Mouse (Mus musculus) neutrophil, adult 65 days (primary cell): ENCODE measurements around the gene Ehd1. TPM values are rescaled to one million over a fixed set of nuclear protein-coding genes. Genes with fewer than 3 reads are reported as not detected.

Experiments
- total RNA-seq: library from RNA; stranded (reverse); gene quantifications from 2 replicates; pipeline ENCODE4 v1.2.4, GENCODE M21; 2023

Gene Ehd1
- total RNA-seq: 324 and 384 TPM in 2 replicates

DNA sequence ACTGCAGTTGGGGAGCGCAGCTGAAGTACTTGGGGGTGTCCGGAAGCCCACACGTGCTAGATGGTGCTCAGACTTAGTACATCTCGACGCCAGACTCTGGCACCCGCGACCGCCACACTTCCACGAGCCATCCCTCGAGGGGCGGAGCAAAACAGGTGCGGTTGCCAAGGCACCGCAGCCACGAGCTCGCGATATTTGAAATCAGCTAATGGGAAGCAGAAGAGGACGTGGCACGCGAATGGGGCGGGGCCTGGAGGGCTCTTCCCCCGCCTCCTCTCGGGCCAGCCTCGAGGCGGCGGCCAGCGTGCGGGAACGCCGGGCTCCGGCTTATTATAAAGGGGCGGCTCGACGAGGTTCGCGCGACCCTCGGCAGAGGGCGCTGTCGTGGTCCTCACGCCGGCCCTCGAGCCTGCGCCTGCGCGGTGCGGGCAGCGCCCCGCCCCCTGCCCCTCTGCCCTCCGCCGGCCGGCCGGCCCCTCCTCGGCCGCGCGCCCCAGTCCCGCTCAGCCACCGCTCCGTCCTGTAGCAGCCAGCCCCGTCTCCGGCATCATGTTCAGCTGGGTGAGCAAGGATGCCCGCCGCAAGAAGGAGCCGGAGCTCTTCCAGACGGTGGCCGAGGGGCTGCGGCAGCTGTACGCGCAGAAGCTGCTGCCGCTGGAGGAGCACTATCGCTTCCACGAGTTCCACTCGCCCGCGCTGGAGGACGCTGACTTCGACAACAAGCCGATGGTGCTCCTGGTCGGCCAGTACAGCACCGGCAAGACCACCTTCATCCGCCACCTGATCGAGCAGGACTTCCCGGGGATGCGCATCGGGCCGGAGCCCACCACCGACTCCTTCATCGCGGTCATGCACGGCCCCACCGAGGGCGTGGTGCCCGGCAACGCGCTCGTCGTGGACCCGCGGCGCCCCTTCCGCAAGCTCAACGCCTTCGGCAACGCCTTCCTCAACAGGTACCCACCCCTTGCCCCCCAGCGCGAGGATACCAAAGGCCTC lies at the start of gene Ehd1:
Gene Ehd1, plus strand, starts transcription at position 300 of the 996 bp plus-strand sequence.

DNA sequence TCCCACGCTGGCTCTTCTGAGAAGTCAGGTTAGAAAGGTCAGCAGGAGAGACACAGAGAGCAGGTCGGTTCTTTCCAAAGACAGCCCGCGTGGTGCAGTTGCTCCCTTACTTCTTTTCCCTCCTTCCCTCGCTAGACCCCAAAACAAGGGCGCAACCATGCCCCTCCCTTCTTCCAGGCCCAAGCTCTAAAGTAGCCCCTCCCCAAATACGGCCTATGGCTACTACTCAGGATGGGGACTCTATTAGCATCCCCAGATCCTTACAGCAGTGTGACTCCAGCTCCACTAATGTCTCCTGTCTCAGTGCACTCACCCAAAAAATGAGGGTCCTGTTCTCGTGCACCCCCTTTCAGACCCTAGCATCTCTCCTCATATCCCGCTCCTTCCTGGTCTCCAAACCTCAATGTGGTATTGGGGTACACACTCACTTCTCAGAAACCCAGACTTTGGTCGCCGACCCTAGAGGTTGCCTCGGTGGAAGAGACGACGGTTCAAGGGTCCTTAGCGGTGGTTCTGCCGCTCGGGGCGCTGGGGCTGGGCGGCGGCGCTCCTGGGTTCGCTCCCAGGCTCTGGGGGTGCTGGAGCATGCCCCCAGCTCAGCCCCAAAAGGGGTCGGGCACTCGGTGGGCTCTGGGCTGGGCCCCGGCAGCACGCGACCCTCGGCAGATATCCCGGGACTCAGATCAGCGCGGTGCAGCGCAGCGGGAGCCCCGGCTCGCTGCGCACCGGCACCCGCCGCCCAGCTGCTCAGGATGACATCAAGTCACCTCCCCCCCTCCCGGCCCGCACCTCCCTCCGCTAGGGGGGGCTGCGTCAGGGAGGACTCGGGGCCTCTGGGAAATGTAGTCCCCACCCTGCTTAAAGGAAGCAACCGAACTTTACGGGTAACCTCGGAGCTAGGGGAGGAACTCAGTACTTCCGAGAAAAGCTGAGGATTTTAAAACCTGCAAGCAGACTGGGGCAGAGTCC lies 41.2 kb upstream of the Ehd1 start, which contains the start of gene Ppp2r5b:
Gene Ppp2r5b, minus strand, starts transcription at position 789 of the 969 bp plus-strand sequence.

DNA sequence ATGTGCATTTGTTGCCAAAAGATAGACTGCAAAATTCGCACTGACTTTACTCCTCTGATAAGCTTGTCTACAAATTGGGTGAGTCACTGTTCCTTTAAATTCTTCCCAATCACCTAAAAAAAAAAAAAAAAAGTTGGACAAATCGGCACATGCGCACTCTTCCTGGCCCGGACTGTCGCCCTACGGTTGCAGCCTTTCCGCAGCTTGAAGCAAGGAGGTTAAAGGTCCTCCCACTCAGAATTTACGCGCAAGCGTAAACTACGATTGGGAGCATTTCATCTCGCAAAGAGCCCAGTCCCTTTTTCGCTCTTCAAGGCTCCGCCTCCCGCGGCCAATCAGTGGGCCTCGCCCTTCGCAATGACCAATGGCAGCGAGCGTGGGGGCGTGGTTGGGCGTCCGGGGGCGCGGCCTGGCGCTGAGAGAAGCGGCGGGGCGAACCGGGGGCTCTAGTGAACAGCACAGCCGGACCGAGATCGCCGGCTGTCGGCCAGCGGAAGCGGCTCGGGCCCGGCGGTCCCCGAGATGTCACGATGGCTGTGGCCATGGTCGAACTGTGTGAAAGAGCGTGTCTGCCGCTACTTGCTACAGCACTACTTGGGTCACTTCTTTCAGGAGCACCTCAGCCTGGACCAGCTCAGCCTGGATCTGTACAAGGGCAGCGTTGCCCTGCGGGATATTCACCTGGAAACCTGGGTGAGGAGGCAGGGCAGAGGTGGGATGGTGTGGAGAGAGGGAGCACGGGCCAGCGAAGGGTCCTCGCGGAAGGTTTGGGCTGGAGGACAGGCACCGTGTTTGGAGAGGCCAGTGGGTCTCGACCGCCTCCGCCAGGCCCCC lies 35.0 kb upstream of the Ehd1 start, which contains the start of gene Atg2a:
Gene Atg2a, plus strand, starts transcription at position 395 of the 834 bp plus-strand sequence.

DNA sequence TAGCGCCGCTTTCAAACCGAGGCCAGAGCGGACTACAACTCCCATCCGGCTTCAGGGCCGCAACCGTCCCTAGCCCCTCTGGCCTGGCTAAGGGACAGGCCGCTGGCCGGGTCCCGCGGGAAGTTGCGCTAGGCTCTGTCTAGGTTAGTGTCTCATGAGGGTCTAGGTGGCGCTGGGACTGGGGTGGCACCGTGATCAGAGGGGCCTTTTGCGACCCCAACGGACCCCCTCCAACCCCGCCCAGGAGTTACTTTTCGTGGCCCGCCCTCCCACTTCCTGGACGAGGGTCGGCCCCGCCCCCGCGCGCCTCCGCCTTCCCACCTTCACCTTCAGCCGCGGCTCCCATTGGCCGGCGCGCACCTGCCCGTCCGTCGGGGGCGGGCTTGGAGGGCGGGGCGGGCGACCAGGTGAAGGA lies 29.6 kb downstream of the Ehd1 start, which contains the start of gene Cdc42bpg:
Gene Cdc42bpg, plus strand, starts transcription at position 320 of the 415 bp plus-strand sequence.

DNA sequence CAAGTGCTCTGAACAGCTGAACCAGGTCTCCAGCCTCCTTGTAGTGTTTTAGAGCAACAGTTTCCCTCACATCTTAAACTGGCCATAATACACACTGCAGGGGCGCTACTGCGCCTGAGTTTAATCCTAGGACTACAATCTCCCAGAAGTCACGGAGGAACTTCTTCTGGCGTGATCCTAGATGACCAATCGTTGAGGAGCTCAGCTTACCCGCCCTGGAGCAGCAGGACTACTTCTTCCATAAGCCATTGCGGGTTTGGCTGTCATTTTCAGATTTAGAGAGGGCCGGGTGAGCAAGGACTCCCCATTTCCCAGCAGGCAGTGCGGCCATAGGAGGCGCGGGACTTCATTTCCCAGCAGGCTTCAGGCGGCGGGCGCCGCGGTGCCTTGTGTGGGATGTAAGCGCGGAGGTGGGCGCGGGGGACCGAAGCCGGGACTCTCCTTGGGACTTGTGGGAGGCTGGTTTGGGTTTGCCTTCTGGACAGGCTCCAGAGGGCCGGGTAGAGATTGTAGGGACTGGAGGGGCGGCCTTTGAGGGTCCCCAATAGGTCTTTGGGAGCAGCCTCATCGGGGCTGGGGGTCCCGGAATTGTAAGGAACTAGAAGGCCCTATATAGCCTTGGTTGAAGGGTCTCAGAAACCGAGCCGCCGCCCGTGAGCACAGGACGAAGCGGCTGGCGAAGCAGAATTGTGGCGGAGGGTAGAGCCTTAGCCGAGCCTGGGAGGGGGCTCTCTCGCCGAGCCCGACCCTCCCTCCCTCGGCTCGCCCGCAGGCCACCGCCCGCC lies 58.3 kb downstream of the Ehd1 start, which contains the start of gene Men1:
Gene Men1, plus strand, starts transcription at position 307 of the 785 bp plus-strand sequence.

DNA sequence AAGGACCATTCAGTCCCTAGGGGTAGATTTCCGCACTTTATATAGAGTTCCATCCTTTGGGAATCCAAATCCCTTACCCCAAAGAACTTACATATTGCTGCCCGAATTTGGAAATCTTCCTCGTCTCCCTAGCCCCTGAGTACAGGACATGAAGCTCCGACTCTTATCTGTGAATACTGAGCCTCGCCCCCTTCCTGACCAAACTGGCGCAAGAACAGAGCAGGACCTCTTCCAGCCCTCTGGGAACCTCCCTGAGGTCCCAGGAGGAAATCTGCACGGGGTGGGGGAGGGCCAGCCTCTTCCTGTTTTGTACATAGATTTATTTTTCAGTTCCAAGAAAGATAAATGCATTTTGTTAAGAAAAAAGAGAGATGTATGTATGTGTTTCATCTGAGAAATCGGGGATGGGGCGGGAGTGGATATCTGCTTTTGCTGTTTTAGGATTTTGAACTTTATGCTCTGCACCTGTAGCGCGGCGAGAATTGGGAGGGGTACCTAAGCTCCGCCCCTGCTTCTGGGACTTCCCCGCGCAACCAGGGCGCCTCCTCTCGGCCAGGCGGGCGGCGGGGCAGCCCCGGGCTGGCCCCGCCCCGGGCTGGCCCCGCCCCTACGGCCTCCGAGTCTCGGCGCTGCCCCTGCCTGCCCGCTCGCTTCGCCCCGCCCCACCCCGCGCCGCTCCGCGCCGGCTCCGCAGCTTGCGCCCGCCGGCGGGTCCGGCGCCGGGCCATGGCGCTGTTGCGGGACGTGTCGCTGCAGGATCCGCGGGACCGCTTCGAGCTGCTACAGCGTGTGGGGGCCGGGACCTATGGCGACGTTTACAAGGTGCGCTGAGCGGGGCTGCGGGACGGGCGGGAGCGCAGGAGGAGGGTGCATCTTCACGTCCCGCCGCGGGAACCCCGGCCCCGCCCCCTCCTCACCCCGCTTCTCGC lies 64.3 kb downstream of the Ehd1 start, which contains the start of gene Map4k2:
Gene Map4k2, plus strand, starts transcription at position 612 of the 929 bp plus-strand sequence.

Other genes starting within 250 kb of the Ehd1 start
- gene Syvn1, start 230.1 kb upstream of the Ehd1 start, total RNA-seq: 59.6 and 66.3 TPM in 2 replicates
- 12.9 and 14.9 TPM in 2 replicates for gene Mrpl49, start 218.9 kb upstream of the Ehd1 start, total RNA-seq
- gene Fau, start 218.9 kb upstream of the Ehd1 start, total RNA-seq: 1,270 and 1,374 TPM in 2 replicates
- gene Znhit2, start 215.5 kb upstream of the Ehd1 start, total RNA-seq: 7.4 and 16.4 TPM in 2 replicates
- 5.3 and 7.3 TPM in 2 replicates for gene Tm7sf2, start 208.4 kb upstream of the Ehd1 start, total RNA-seq
- gene Vps51, start 199.5 kb upstream of the Ehd1 start, total RNA-seq: 64.1 and 87.5 TPM in 2 replicates
- not detected in 2 replicates for gene Tmem262, start 196.7 kb upstream of the Ehd1 start, total RNA-seq
- gene Gm28374, start 194.5 kb upstream of the Ehd1 start, total RNA-seq: not detected in 2 replicates
- 43.5 and 45.7 TPM in 2 replicates for gene Zfpl1, start 191.8 kb upstream of the Ehd1 start, total RNA-seq
- 31.1 and 36.1 TPM in 2 replicates for gene Cdca5, start 191.7 kb upstream of the Ehd1 start, total RNA-seq
- gene AC131692.1, start 182.3 kb upstream of the Ehd1 start, total RNA-seq: 1.8 and 2.3 TPM in 2 replicates
- gene Naaladl1, start 170.9 kb upstream of the Ehd1 start, total RNA-seq: 0.25 and 0.66 TPM in 2 replicates
- gene Sac3d1, start 158.1 kb upstream of the Ehd1 start, total RNA-seq: 3.4 and 3.6 TPM in 2 replicates
- 14.9 and 15.0 TPM in 2 replicates for gene Snx15, start 148.4 kb upstream of the Ehd1 start, total RNA-seq
- gene Batf2, start 135.7 kb upstream of the Ehd1 start, total RNA-seq: not detected in 2 replicates
- gene Arl2, start 135.2 kb upstream of the Ehd1 start, total RNA-seq: 7.5 and 9.2 TPM in 2 replicates
- not detected in 2 replicates for gene Majin, start 92.3 kb upstream of the Ehd1 start, total RNA-seq
- not detected in 2 replicates for gene Gpha2, start 50.3 kb upstream of the Ehd1 start, total RNA-seq
- gene Ppp2r5b, start 40.9 kb upstream of the Ehd1 start, total RNA-seq: 10.7 and 12.1 TPM in 2 replicates
- 358 and 488 TPM in 2 replicates for gene Atg2a, start 35.1 kb upstream of the Ehd1 start, total RNA-seq
- 13.6 and 16.9 TPM in 2 replicates for gene Cdc42bpg, start 29.7 kb downstream of the Ehd1 start, total RNA-seq
- gene Men1, start 58.3 kb downstream of the Ehd1 start, total RNA-seq: 15.3 and 16.6 TPM in 2 replicates
- gene Map4k2, start 64.4 kb downstream of the Ehd1 start, total RNA-seq: 420 and 482 TPM in 2 replicates
- 533 and 628 TPM in 2 replicates for gene Sf1, start 87.0 kb downstream of the Ehd1 start, total RNA-seq
- 22.1 and 26.7 TPM in 2 replicates for gene Pygm, start 107.7 kb downstream of the Ehd1 start, total RNA-seq
- 406 and 467 TPM in 2 replicates for gene Rasgrp2, start 122.6 kb downstream of the Ehd1 start, total RNA-seq
- gene Nrxn2, start 142.0 kb downstream of the Ehd1 start, total RNA-seq: 0.16 and 0.25 TPM in 2 replicates